Mouse (Mus musculus): Measurements from ENCODE around the gene Chrna10. TPM values are rescaled to one million over a fixed set of nuclear protein-coding genes. Genes with fewer than 3 reads are reported as not detected.

Chrna10 gene
- not detected in 2 replicates for polyA plus RNA-seq (2015; fragmentation: Nextera tagmentation; extraction: Ambion mirVana)

GRCm38 (mm10) chr7:102116579-102117331 is at the start of gene Chrna10:
TSS of gene Chrna10 (minus strand) at chr7:102116828.
- H3K27me3 ChIP-seq: no peaks in the 10 kb centered on the region
- 40% methylated on average over 7 of the region's 7 CpGs for WGBS
- no peak within 1 kb of the TSS for H3K4me2 ChIP-seq (replicated peaks)
- no peak within 1 kb of the TSS for H3K4me3 ChIP-seq (replicated peaks)
- H3K4me1 ChIP-seq (replicated peaks): no peaks in the 10 kb centered on the region
- no peaks in the 10 kb centered on the region for H3K9me3 ChIP-seq
- no peak within 1 kb of the TSS for H3K9ac ChIP-seq (replicated peaks)
- peaks cover 38% of the 10 kb centered on the region for H3K36me3 ChIP-seq
- no peak for ATAC-seq
- H3K27ac ChIP-seq: no peak within 1 kb of the TSS

- WGBS: 94% methylated on average over 5 of the region's 5 CpGs
- Histone ChIP-seq H3K4me3 (replicated peaks) (no peak overlapping the region), H3K4me1 (replicated peaks) (no peaks in the 10 kb centered on the region), H3K27ac (no peak overlapping the region), H3K4me2 (replicated peaks) (no peak overlapping the region), H3K36me3 (peaks cover 50% of the 10 kb centered on the region), H3K9me3 (no peaks in the 10 kb centered on the region), H3K9ac (replicated peaks) (no peak overlapping the region), H3K27me3 (no peaks in the 10 kb centered on the region)
- ATAC-seq: no peak
Observed at GRCm38 (mm10) chr7:102153691-102154090, 37.1 kb upstream of the Chrna10 start.

GRCm38 (mm10) chr7:102137898-102138297 is 21.3 kb upstream of the Chrna10 start:
- Histone ChIP-seq H3K36me3 (peaks cover 80% of the 10 kb centered on the region), H3K27me3 (no peaks in the 10 kb centered on the region), H3K9ac (replicated peaks) (no peak overlapping the region), H3K4me3 (replicated peaks) (no peak overlapping the region), H3K27ac (no peak overlapping the region), H3K4me2 (replicated peaks) (no peak overlapping the region), H3K9me3 (no peaks in the 10 kb centered on the region), H3K4me1 (replicated peaks) (no peaks in the 10 kb centered on the region)
- 98% methylated on average over 5 of the region's 5 CpGs for WGBS
- ATAC-seq: no peak

- no peaks in the 10 kb centered on the region for H3K27me3 ChIP-seq
- H3K4me3 ChIP-seq (replicated peaks): no peak overlapping the region
- 86% methylated on average over 1 of the region's 1 CpGs for WGBS
- H3K4me2 ChIP-seq (replicated peaks): no peak overlapping the region
- H3K9ac ChIP-seq (replicated peaks): no peak overlapping the region
- ATAC-seq: no peak
- no peaks in the 10 kb centered on the region for H3K9me3 ChIP-seq
- peaks cover 82% of the 10 kb centered on the region for H3K36me3 ChIP-seq
- H3K4me1 ChIP-seq (replicated peaks): no peaks in the 10 kb centered on the region
- no peak overlapping the region for H3K27ac ChIP-seq
Observed at GRCm38 (mm10) chr7:102137464-102137863, 20.8 kb upstream of the Chrna10 start.

GRCm38 (mm10) chr7:102132395-102132794 is 15.8 kb upstream of the Chrna10 start:
- WGBS: 95% methylated on average over 4 of the region's 4 CpGs
- no peak for ATAC-seq

GRCm38 (mm10) chr7:102120326-102120725 is 3.7 kb upstream of the Chrna10 start:
- ATAC-seq: no peak
- Histone ChIP-seq H3K9ac (replicated peaks) (no peak overlapping the region), H3K4me2 (replicated peaks) (no peak overlapping the region), H3K9me3 (no peaks in the 10 kb centered on the region), H3K27ac (no peak overlapping the region), H3K36me3 (peaks cover 74% of the 10 kb centered on the region), H3K4me3 (replicated peaks) (no peak overlapping the region), H3K4me1 (replicated peaks) (no peaks in the 10 kb centered on the region), H3K27me3 (no peaks in the 10 kb centered on the region)
- 98% methylated on average over 10 of the region's 10 CpGs for WGBS

More at GRCm38 (mm10) chr7:102132395-102132794, 15.8 kb upstream of the Chrna10 start:
- no peak overlapping the region for H3K4me2 ChIP-seq (replicated peaks)
- no peak overlapping the region for H3K27ac ChIP-seq
- H3K9me3 ChIP-seq: no peaks in the 10 kb centered on the region
- H3K9ac ChIP-seq (replicated peaks): no peak overlapping the region
- no peak overlapping the region for H3K4me3 ChIP-seq (replicated peaks)
- no peaks in the 10 kb centered on the region for H3K27me3 ChIP-seq
- peaks cover 75% of the 10 kb centered on the region for H3K36me3 ChIP-seq
- no peaks in the 10 kb centered on the region for H3K4me1 ChIP-seq (replicated peaks)

GRCm38 (mm10) chr7:102117382-102117781 is 754 bp upstream of the Chrna10 start:
- Histone ChIP-seq H3K36me3 (peaks cover 45% of the 10 kb centered on the region), H3K9me3 (no peaks in the 10 kb centered on the region), H3K4me3 (replicated peaks) (no peak overlapping the region), H3K9ac (replicated peaks) (no peak overlapping the region), H3K27ac (no peak overlapping the region), H3K4me2 (replicated peaks) (no peak overlapping the region), H3K4me1 (replicated peaks) (no peaks in the 10 kb centered on the region), H3K27me3 (no peaks in the 10 kb centered on the region)
- no peak for ATAC-seq
- WGBS: 72% methylated on average over 6 of the region's 6 CpGs

GRCm38 (mm10) chr7:102113151-102113729 is 3.4 kb downstream of the Chrna10 start:
- no peaks in the 10 kb centered on the region for H3K27me3 ChIP-seq
- no peak overlapping the region for H3K27ac ChIP-seq
- ATAC-seq: no peak
- 87% methylated on average over 45 of the region's 45 CpGs for WGBS
- no peaks in the 10 kb centered on the region for H3K4me1 ChIP-seq (replicated peaks)
- H3K9me3 ChIP-seq: no peaks in the 10 kb centered on the region
- no peak overlapping the region for H3K4me3 ChIP-seq (replicated peaks)
- no peak overlapping the region for H3K4me2 ChIP-seq (replicated peaks)
- H3K9ac ChIP-seq (replicated peaks): no peak overlapping the region
- peaks cover 5% of the 10 kb centered on the region for H3K36me3 ChIP-seq

GRCm38 (mm10) chr7:102109746-102110145 is 6.9 kb downstream of the Chrna10 start:
- Histone ChIP-seq H3K4me2 (replicated peaks) (no peak overlapping the region), H3K4me3 (replicated peaks) (no peak overlapping the region), H3K27ac (no peak overlapping the region), H3K4me1 (replicated peaks) (peaks cover 7% of the 10 kb centered on the region), H3K27me3 (no peaks in the 10 kb centered on the region), H3K36me3 (no peaks in the 10 kb centered on the region), H3K9ac (replicated peaks) (no peak overlapping the region), H3K9me3 (no peaks in the 10 kb centered on the region)
- no peak for ATAC-seq
- WGBS: 85% methylated on average over 4 of the region's 4 CpGs

GRCm38 (mm10) chr7:102109171-102109570 is 7.5 kb downstream of the Chrna10 start, which contains the start of gene Art5:
TSS of gene Art5 (minus strand) at chr7:102109489.
- no peaks in the 10 kb centered on the region for H3K36me3 ChIP-seq
- ATAC-seq: no peak
- 84% methylated on average over 7 of the region's 7 CpGs for WGBS

GRCm38 (mm10) chr7:102108206-102108605 is 8.4 kb downstream of the Chrna10 start:
- no peak overlapping the region for H3K4me2 ChIP-seq (replicated peaks)
- no peaks in the 10 kb centered on the region for H3K27me3 ChIP-seq
- H3K27ac ChIP-seq: no peak overlapping the region
- H3K9me3 ChIP-seq: no peaks in the 10 kb centered on the region
- peaks cover 7% of the 10 kb centered on the region for H3K4me1 ChIP-seq (replicated peaks)
- H3K36me3 ChIP-seq: no peaks in the 10 kb centered on the region
- no peak overlapping the region for H3K4me3 ChIP-seq (replicated peaks)
- no peak for ATAC-seq
- WGBS: 88% methylated on average over 1 of the region's 1 CpGs
- H3K9ac ChIP-seq (replicated peaks): no peak overlapping the region

More at GRCm38 (mm10) chr7:102109171-102109570, 7.5 kb downstream of the Chrna10 start, which contains the start of gene Art5:
- no peaks in the 10 kb centered on the region for H3K9me3 ChIP-seq
- no peak within 1 kb of the TSS for H3K27ac ChIP-seq
- H3K4me2 ChIP-seq (replicated peaks): no peak within 1 kb of the TSS
- no peak within 1 kb of the TSS for H3K4me3 ChIP-seq (replicated peaks)
- no peak within 1 kb of the TSS for H3K9ac ChIP-seq (replicated peaks)
- H3K27me3 ChIP-seq: no peaks in the 10 kb centered on the region
- H3K4me1 ChIP-seq (replicated peaks): peaks cover 7% of the 10 kb centered on the region

- no peaks in the 10 kb centered on the region for H3K36me3 ChIP-seq
- H3K9ac ChIP-seq (replicated peaks): peak overlapping the region; percentile 7; the same call in 1 of the 2 replicates
- no peak overlapping the region for H3K27ac ChIP-seq
- H3K4me3 ChIP-seq (replicated peaks): peak overlapping the region; percentile 22
- ATAC-seq: peak; percentile 46; the same call in 1 of the 2 replicates
- no peaks in the 10 kb centered on the region for H3K9me3 ChIP-seq
- WGBS: 25% methylated on average over 23 of the region's 23 CpGs
- H3K27me3 ChIP-seq: no peaks in the 10 kb centered on the region
- peak overlapping the region; percentile 53 for H3K4me2 ChIP-seq (replicated peaks)
- H3K4me1 ChIP-seq (replicated peaks): peaks cover 15% of the 10 kb centered on the region
Observed at GRCm38 (mm10) chr7:102106700-102107141, 9.9 kb downstream of the Chrna10 start.
